In genomic region chr17:66104076-66104475, GRCm38 (mm10) we compare ENCODE assay signal across 20 mouse cellular contexts.
"Had no signal": no experiment of that assay in that cellular context is flagged by ENCODE, and none has a peak within 500 bp of the region (broad histone marks: within the 10 kb centered on the region; RNA-seq: fewer than 3 reads in every experiment).

No protein-coding gene starts in this region.

- DNase-seq: liver, embryonic 13.5 days; liver, postnatal 0 days; lung, adult 2 months; lung, postnatal 14 days; lung, postnatal 36 days; midbrain, embryonic 14.5 days; right cerebral cortex, postnatal 14 days; thymus, adult 18-20 months; thymus, postnatal 25 days had no signal

- H3K36me3 ChIP-seq: liver, embryonic 13.5 days; liver, embryonic 15.5 days; lung, embryonic 15.5 days; midbrain, embryonic 10.5 days; midbrain, embryonic 12.5 days; neural tube, embryonic 12.5 days; stomach, embryonic 15.5 days had no signal

- H3K27me3 ChIP-seq: liver, embryonic 13.5 days; liver, embryonic 15.5 days; lung, embryonic 15.5 days; megakaryocyte, embryonic 14.5 days; midbrain, embryonic 12.5 days; neural tube, embryonic 12.5 days; stomach, embryonic 15.5 days had no signal

- H3K9ac ChIP-seq: liver, embryonic 13.5 days; liver, embryonic 15.5 days; liver, postnatal 0 days; lung, embryonic 15.5 days; midbrain, embryonic 12.5 days; neural tube, embryonic 12.5 days; stomach, embryonic 15.5 days had no signal

- ATAC-seq: liver, postnatal 0 days; lung, postnatal 0 days; midbrain, embryonic 16.5 days had no signal

- H3K9me3 ChIP-seq: liver, embryonic 13.5 days; liver, embryonic 15.5 days; lung, embryonic 15.5 days; megakaryocyte, embryonic 14.5 days; midbrain, embryonic 10.5 days; midbrain, embryonic 12.5 days; neural tube, embryonic 12.5 days; stomach, embryonic 15.5 days had no signal

- H3K4me3 ChIP-seq: liver, embryonic 13.5 days; liver, embryonic 15.5 days; lung, embryonic 15.5 days; megakaryocyte, embryonic 14.5 days; midbrain, embryonic 10.5 days; midbrain, embryonic 12.5 days; neural tube, embryonic 12.5 days; stomach, embryonic 15.5 days had no signal

- H3K27ac ChIP-seq: liver, embryonic 13.5 days; liver, embryonic 15.5 days; lung, embryonic 15.5 days; macrophage; midbrain, embryonic 10.5 days; midbrain, embryonic 12.5 days; neural tube, embryonic 12.5 days; stomach, embryonic 15.5 days; stomach, postnatal 0 days had no signal

- H3K4me2 ChIP-seq: liver, embryonic 13.5 days; liver, embryonic 15.5 days; lung, embryonic 15.5 days; midbrain, embryonic 12.5 days; neural tube, embryonic 12.5 days; stomach, embryonic 15.5 days had no signal
